Mouse (Mus musculus): ENCODE measurements around the gene Adamts4. TPM values are rescaled to one million over a fixed set of nuclear protein-coding genes. Genes with fewer than 3 reads are reported as not detected.
"Not testable (repeated sequence)": the region's sequence is repeated elsewhere in the genome, so short reads cannot be mapped to it uniquely, and the experiment has no call there.

Adamts4 gene
- polyA plus RNA-seq, 1 experiment from 2014 or later = 14.3 TPM

- no peak overlapping the region for H3K4me2 ChIP-seq (replicated peaks)
- no peak overlapping the region for H3K27ac ChIP-seq
- no peaks in the 10 kb centered on the region for H3K36me3 ChIP-seq
- no peak for ATAC-seq (ENCODE audit: low FRiP score, low read depth)
- peaks cover 20% of the 10 kb centered on the region for H3K27me3 ChIP-seq
- no peak overlapping the region for H3K9ac ChIP-seq
- H3K4me1 ChIP-seq = peaks cover 7% of the 10 kb centered on the region
- H3K4me3 ChIP-seq = no peak overlapping the region
- WGBS = 62% methylated on average over 3 of the region's 3 CpGs
- H3K9me3 ChIP-seq = no peaks in the 10 kb centered on the region
Observed at GRCm38 (mm10) chr1:171298226-171298625, 48.0 kb downstream of the Adamts4 start.

DNA sequence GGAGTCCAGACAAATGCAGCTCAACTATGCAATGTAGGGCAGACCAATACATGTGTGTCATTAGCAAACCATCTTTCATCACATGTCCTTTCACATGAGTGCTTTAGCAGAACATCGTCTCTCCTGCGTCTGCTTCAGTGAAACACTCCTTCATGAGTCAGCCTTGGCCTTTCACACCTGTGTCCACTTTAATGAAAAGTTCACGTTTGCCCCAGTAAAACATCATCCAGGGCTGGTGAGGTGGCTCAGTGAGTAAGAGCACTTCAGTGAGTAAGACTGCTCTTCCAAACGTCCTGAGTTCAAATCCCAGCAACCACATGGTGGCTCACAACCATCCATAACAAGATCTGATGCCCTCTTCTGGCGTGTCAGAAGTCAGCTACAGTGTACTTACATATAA, 55.9 kb downstream of the Adamts4 start:
- H3K4me3 ChIP-seq; H3K4me2 ChIP-seq (replicated peaks); H3K27me3 ChIP-seq; H3K9me3 ChIP-seq; H3K27ac ChIP-seq; ATAC-seq (ENCODE audit: low FRiP score, low read depth); H3K9ac ChIP-seq; H3K36me3 ChIP-seq; H3K4me1 ChIP-seq: not testable (repeated sequence)
- WGBS = 60% methylated on average over 5 of the region's 5 CpGs

DNA sequence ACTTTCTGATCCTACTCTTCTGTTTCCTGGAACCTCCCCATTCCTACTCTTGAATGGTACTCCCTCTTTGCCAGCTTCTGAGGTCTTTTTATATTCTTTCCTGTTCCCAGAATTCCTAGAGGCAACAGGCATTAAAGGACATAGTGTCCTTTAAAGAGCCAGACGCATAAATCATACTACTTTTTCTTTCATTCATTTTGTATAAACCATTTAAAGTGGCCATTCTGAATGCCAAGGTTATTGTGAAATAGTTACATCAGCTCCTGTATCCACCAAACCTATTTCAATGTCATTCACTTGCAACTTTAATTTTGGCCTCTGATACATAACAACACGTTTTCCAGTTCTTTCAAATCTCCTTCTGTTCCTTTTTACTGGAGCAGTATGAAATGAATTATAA, 59.1 kb downstream of the Adamts4 start:
- 73% methylated on average over 2 of the region's 2 CpGs for WGBS
- Histone ChIP-seq H3K4me1 (no peaks in the 10 kb centered on the region), H3K9me3 (no peaks in the 10 kb centered on the region), H3K4me2 (replicated peaks) (no peak overlapping the region), H3K27me3 (no peaks in the 10 kb centered on the region), H3K4me3 (no peak overlapping the region), H3K36me3 (no peaks in the 10 kb centered on the region), H3K9ac (no peak overlapping the region), H3K27ac (no peak overlapping the region)
- no peak for ATAC-seq (ENCODE audit: low FRiP score, low read depth)

Other genes starting within 250 kb of the Adamts4 start
- 0.34 and 0.64 TPM in 2 replicates for gene Fcgr4, start 231.5 kb upstream of the Adamts4 start, polyA plus RNA-seq (2015; fragmentation: Nextera tagmentation; extraction: Ambion mirVana)
- 8.7 and 9.2 TPM in 2 replicates for gene Fcgr3, start 185.5 kb upstream of the Adamts4 start, polyA plus RNA-seq (2015; fragmentation: Nextera tagmentation; extraction: Ambion mirVana)
- 0.86 and 1.5 TPM in 2 replicates for gene Cfap126, start 136.5 kb upstream of the Adamts4 start, polyA plus RNA-seq (2015; fragmentation: Nextera tagmentation; extraction: Ambion mirVana)
- 224 and 236 TPM in 2 replicates for gene Sdhc, start 99.8 kb upstream of the Adamts4 start, polyA plus RNA-seq (2015; fragmentation: Nextera tagmentation; extraction: Ambion mirVana)
- gene Mpz, start 99.7 kb upstream of the Adamts4 start, polyA plus RNA-seq (2015; fragmentation: Nextera tagmentation; extraction: Ambion mirVana) = 5.0 and 6.8 TPM in 2 replicates
- gene Pcp4l1, start 54.2 kb upstream of the Adamts4 start, polyA plus RNA-seq (2015; fragmentation: Nextera tagmentation; extraction: Ambion mirVana) = 2.8 and 3.3 TPM in 2 replicates
- gene Nr1i3, start 36.5 kb upstream of the Adamts4 start, polyA plus RNA-seq (2015; fragmentation: Nextera tagmentation; extraction: Ambion mirVana) = 0.19 and 0.25 TPM in 2 replicates
- gene Tomm40l, start 27.9 kb upstream of the Adamts4 start, polyA plus RNA-seq (2015; fragmentation: Nextera tagmentation; extraction: Ambion mirVana) = 32.3 and 34.4 TPM in 2 replicates
- 2.0 and 15.7 TPM in 2 replicates for gene Apoa2, start 25.4 kb upstream of the Adamts4 start, polyA plus RNA-seq (2015; fragmentation: Nextera tagmentation; extraction: Ambion mirVana)
- 37.8 and 39.1 TPM in 2 replicates for gene Fcer1g, start 16.1 kb upstream of the Adamts4 start, polyA plus RNA-seq (2015; fragmentation: Nextera tagmentation; extraction: Ambion mirVana)
- gene Ndufs2, start 967 bp downstream of the Adamts4 start, polyA plus RNA-seq (2015; fragmentation: Nextera tagmentation; extraction: Ambion mirVana) = 253 and 254 TPM in 2 replicates
- 86.2 and 94.0 TPM in 2 replicates for gene B4galt3, start 19.9 kb downstream of the Adamts4 start, polyA plus RNA-seq (2015; fragmentation: Nextera tagmentation; extraction: Ambion mirVana)
- gene Ppox, start 30.8 kb downstream of the Adamts4 start, polyA plus RNA-seq (2015; fragmentation: Nextera tagmentation; extraction: Ambion mirVana) = 69.7 and 77.4 TPM in 2 replicates
- 126 TPM in 2 replicates for gene Usp21, start 37.6 kb downstream of the Adamts4 start, polyA plus RNA-seq (2015; fragmentation: Nextera tagmentation; extraction: Ambion mirVana)
- gene Ufc1, start 44.6 kb downstream of the Adamts4 start, polyA plus RNA-seq (2015; fragmentation: Nextera tagmentation; extraction: Ambion mirVana) = 110 and 116 TPM in 2 replicates
- gene Dedd, start 78.7 kb downstream of the Adamts4 start, polyA plus RNA-seq (2015; fragmentation: Nextera tagmentation; extraction: Ambion mirVana) = 61.1 and 66.2 TPM in 2 replicates
- gene Nit1, start 95.2 kb downstream of the Adamts4 start, polyA plus RNA-seq (2015; fragmentation: Nextera tagmentation; extraction: Ambion mirVana) = 43.5 and 43.9 TPM in 2 replicates
- gene Pfdn2, start 95.2 kb downstream of the Adamts4 start, polyA plus RNA-seq (2015; fragmentation: Nextera tagmentation; extraction: Ambion mirVana) = 120 and 128 TPM in 2 replicates
- 2.2 and 2.3 TPM in 2 replicates for gene Klhdc9, start 110.4 kb downstream of the Adamts4 start, polyA plus RNA-seq (2015; fragmentation: Nextera tagmentation; extraction: Ambion mirVana)
- gene Nectin4, start 119.7 kb downstream of the Adamts4 start, polyA plus RNA-seq (2015; fragmentation: Nextera tagmentation; extraction: Ambion mirVana) = 11.7 and 13.7 TPM in 2 replicates
- 1.4 and 1.5 TPM in 2 replicates for gene Arhgap30, start 138.5 kb downstream of the Adamts4 start, polyA plus RNA-seq (2015; fragmentation: Nextera tagmentation; extraction: Ambion mirVana)
- gene Usf1, start 160.9 kb downstream of the Adamts4 start, polyA plus RNA-seq (2015; fragmentation: Nextera tagmentation; extraction: Ambion mirVana) = 102 and 118 TPM in 2 replicates
- gene Tstd1, start 168.5 kb downstream of the Adamts4 start, polyA plus RNA-seq (2015; fragmentation: Nextera tagmentation; extraction: Ambion mirVana) = 7.3 and 9.0 TPM in 2 replicates
- gene F11r, start 187.1 kb downstream of the Adamts4 start, polyA plus RNA-seq (2015; fragmentation: Nextera tagmentation; extraction: Ambion mirVana) = 40.4 and 40.6 TPM in 2 replicates